Mouse (Mus musculus) G1E (cell line): ENCODE results near the gene Tfdp2.

ENCODE experiments used
- CTCF ChIP-seq: IDR thresholded peaks from 2 replicates; pipeline ENCODE4 v1.5.1; 2012; ENCODE audit warnings: low read depth, low read length, inconsistent platforms, mixed read lengths
- GATA1 ChIP-seq: IDR thresholded peaks from 2 replicates; pipeline ENCODE4 v1.6.1; 2012; ENCODE audit warnings: borderline replicate concordance, low read length, inconsistent platforms, mixed read lengths
- POLR2AphosphoS5 ChIP-seq: IDR thresholded peaks from 2 replicates; pipeline ENCODE4 v1.6.1; 2012; ENCODE audit warnings: low read depth, low read length, inconsistent platforms; ENCODE audit not compliant: insufficient replicate concordance
- TAL1 ChIP-seq: conservative IDR thresholded peaks from 2 replicates; pipeline ENCODE4 v1.6.1; 2012; ENCODE audit warnings: low read depth, low read length, inconsistent platforms, mixed read lengths

- TF ChIP-seq CTCF (no peak), GATA1 (no peak), POLR2AphosphoS5 (no peak), TAL1 (no peak)
Observed at GRCm38 (mm10) chr9:96299324-96300008, 103.4 kb downstream of the Tfdp2 start.
